In the genomic region with DNA sequence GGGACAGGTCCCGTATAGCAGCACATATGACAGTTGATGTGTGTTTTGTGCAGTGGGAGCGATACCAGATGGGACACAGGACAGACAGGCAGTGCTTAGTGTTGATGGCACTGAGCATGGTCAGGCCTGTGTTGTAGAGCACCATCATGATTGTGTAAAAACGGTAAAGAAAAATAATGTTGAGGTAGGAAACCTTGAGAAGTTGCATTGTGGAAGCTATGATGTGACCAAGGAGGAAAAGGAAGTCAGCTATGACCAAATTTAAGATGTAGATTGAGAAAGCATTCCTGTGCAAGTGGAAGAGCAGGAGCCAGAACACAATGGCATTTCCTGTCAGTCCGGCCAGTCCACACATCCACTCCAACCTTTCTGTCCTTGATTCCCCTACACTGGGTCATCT, we compare ENCODE assay signal across 13 mouse cellular contexts. TPM values are rescaled to one million over a fixed set of nuclear protein-coding genes. Genes with fewer than 3 reads are reported as not detected.
"Had no signal": no experiment of that assay in that cellular context is flagged by ENCODE, and none has a peak within 500 bp of the region (broad histone marks: within the 10 kb centered on the region; RNA-seq: fewer than 3 reads in every experiment).

No protein-coding gene starts in this region.

- ATAC-seq: liver, postnatal 0 days; lung, postnatal 0 days; midbrain, embryonic 16.5 days had no signal

- DNase-seq: liver, embryonic 13.5 days; liver, postnatal 0 days; lung, adult 2 months; lung, postnatal 14 days; lung, postnatal 4 days; midbrain, embryonic 14.5 days; right cerebral cortex, postnatal 14 days; thymus, adult 2 months; thymus, postnatal 14 days; thymus, postnatal 36 days had no signal

RNA-seq across cellular contexts. Expression of a gene that starts 51.0 kb away (rescaled TPM):
- total RNA-seq: megakaryocyte-erythroid progenitor cell, adult 5-6 weeks had no signal
